In genomic region chr4:83243706-83244105, GRCm38 (mm10) we compare ENCODE assay signal across 23 mouse cellular contexts.
DNase-seq lines count a peak whose midpoint lies in the region; TF ChIP-seq lines count a peak whose summit lies in the region.
"Had no signal": no experiment of that assay in that cellular context is flagged by ENCODE, and none has a peak within 500 bp of the region (broad histone marks: within the 10 kb centered on the region; RNA-seq: fewer than 3 reads in every experiment).

No protein-coding gene starts in this region.

- H3K27ac ChIP-seq in liver, adult 2 months (replicated peaks; ENCODE audit: insufficient read depth, low read depth, low read length), result peak overlapping the region; percentile 68
- H3K27ac ChIP-seq in ES-Bruce4 (ENCODE audit: insufficient read depth, low read length), result peak overlapping the region; percentile 57
- H3K27ac ChIP-seq: embryonic facial prominence, embryonic 10.5 days; embryonic facial prominence, embryonic 12.5 days; forebrain, embryonic 13.5 days; forebrain, embryonic 15.5 days had no signal

- H3K36me3 ChIP-seq in liver, adult 2 months (ENCODE audit: control insufficient read depth, insufficient read depth, low read length), result peaks cover 35% of the 10 kb centered on the region
- peaks cover 45% of the 10 kb centered on the region for H3K36me3 ChIP-seq in ES-Bruce4 (ENCODE audit: control insufficient read depth, insufficient read depth, low read length, poor library complexity, severe bottlenecking)
- H3K36me3 ChIP-seq: embryonic facial prominence, embryonic 10.5 days; embryonic facial prominence, embryonic 12.5 days; forebrain, embryonic 15.5 days; G1E had no signal

- H3K4me3 ChIP-seq in liver, adult 2 months (ENCODE audit: insufficient read depth, low read depth, low read length), result no peak overlapping the region
- H3K4me3 ChIP-seq in ES-Bruce4 (ENCODE audit: low read depth, low read length), result no peak overlapping the region
- H3K4me3 ChIP-seq: embryonic facial prominence, embryonic 10.5 days; embryonic facial prominence, embryonic 12.5 days; forebrain, embryonic 13.5 days; forebrain, embryonic 15.5 days had no signal

- WGBS in liver, adult 2 months, result 48% methylated on average over 10 of the region's 10 CpGs

- no peak for TF ChIP-seq POLR2A in liver, adult 2 months (IDR thresholded peaks at IDR 0.05; ENCODE audit: extremely low read depth, insufficient read depth, low read length)
- TF ChIP-seq POLR2A in ES-Bruce4 (IDR thresholded peaks at IDR 0.05; ENCODE audit: insufficient read depth, low read length), result no peak

- peaks cover 4% of the 10 kb centered on the region for H3K4me1 ChIP-seq in liver, adult 2 months (ENCODE audit: control insufficient read depth, insufficient read depth, low read length)
- no peaks in the 10 kb centered on the region for H3K4me1 ChIP-seq in ES-Bruce4 (ENCODE audit: control insufficient read depth, insufficient read depth, low read length)
- H3K4me1 ChIP-seq: embryonic facial prominence, embryonic 12.5 days; forebrain, embryonic 15.5 days had no signal

- no peak for TF ChIP-seq CTCF in liver, adult 2 months (IDR thresholded peaks at IDR 0.05; ENCODE audit: low read depth, low read length)
- no peak for TF ChIP-seq CTCF in ES-Bruce4 (IDR thresholded peaks at IDR 0.05; ENCODE audit: low read depth, low read length)

- H3K79me2 ChIP-seq in liver, adult 2 months (ENCODE audit: control insufficient read depth, insufficient read depth, low read length), result no peaks in the 10 kb centered on the region

- no peaks in the 10 kb centered on the region for H3K9me3 ChIP-seq in ES-Bruce4 (replicated peaks; ENCODE audit: control insufficient read depth, insufficient read depth, low read length, poor library complexity, severe bottlenecking)
- H3K9me3 ChIP-seq: embryonic facial prominence, embryonic 10.5 days; embryonic facial prominence, embryonic 12.5 days; forebrain, embryonic 13.5 days; forebrain, embryonic 15.5 days had no signal

- DNase-seq in liver, adult 2 months (ENCODE audit: extremely low read depth, low read depth, low spot score), result peak; percentile 80
- DNase-seq in liver (no peak), ZHBTc4 (ENCODE audit: low read depth, low spot score) (peak; percentile 40)
- DNase-seq in spleen, adult 18-20 months, result no peak
- DNase-seq in thymus, postnatal 4 days, result no peak
- DNase-seq: adrenal gland, adult 2 months; adrenal gland, postnatal 10 days; adrenal gland, postnatal 25 days; cerebellum, adult 11 months; cerebellum, adult 18-20 months; cerebellum, adult 8-10 months; cerebellum, adult 9-11 months; cerebellum, postnatal 14 days; cerebellum, postnatal 36 days; embryo, embryonic 11 days; forebrain, postnatal 0 days had no signal

- TF ChIP-seq EP300 in ES-Bruce4 (IDR thresholded peaks at IDR 0.05; ENCODE audit: insufficient read depth, low read depth, low read length), result no peak

- H3K9ac ChIP-seq in liver, adult 2 months (ENCODE audit: low read depth, low read length), result no peak overlapping the region
- H3K9ac ChIP-seq in ES-Bruce4 (ENCODE audit: low read depth, poor library complexity, severe bottlenecking), result no peak overlapping the region
- H3K9ac ChIP-seq: embryonic facial prominence, embryonic 12.5 days; forebrain, embryonic 13.5 days; forebrain, embryonic 15.5 days; forebrain, postnatal 0 days had no signal

- no peaks in the 10 kb centered on the region for H3K27me3 ChIP-seq in liver, adult 2 months (ENCODE audit: control insufficient read depth, insufficient read depth, low read length)
- no peaks in the 10 kb centered on the region for H3K27me3 ChIP-seq in ES-Bruce4 (ENCODE audit: control insufficient read depth, insufficient read depth, low read length, poor library complexity, severe bottlenecking)
- H3K27me3 ChIP-seq: embryonic facial prominence, embryonic 12.5 days; forebrain, embryonic 13.5 days; forebrain, embryonic 15.5 days; Patski had no signal

Comparison
In these comparisons a context has a peak if more than half of its experiments do, and no peak if none do; other contexts are left out.
1. DNase-seq: peak in liver, adult 2 months (single experiment) and ZHBTc4 (single experiment); none in liver (single experiment), spleen, adult 18-20 months (0 of 2) and thymus, postnatal 4 days (single experiment).